Mouse (Mus musculus) olfactory bulb, adult 2 months (tissue): ENCODE measurements around the gene Gm9918. TPM values are rescaled to one million over a fixed set of nuclear protein-coding genes. Genes with fewer than 3 reads are reported as not detected.
A peak's percentile ranks its signal among the peaks of the same experiment; 100 is the strongest.

Source experiments
- H3K27ac ChIP-seq: fragments of 200-500 bp; 2 replicates; pipeline ENCODE4 v1.5.1; 2012; ENCODE audit warnings: low read depth, low read length; ENCODE audit not compliant: insufficient read depth
- H3K4me1 ChIP-seq: fragments of 200-500 bp; 2 replicates; pipeline ENCODE4 v1.6.1; 2012; ENCODE audit warnings: low read length; ENCODE audit not compliant: control insufficient read depth, insufficient read depth
- H3K4me3 ChIP-seq: fragments of 200-500 bp; 2 replicates; pipeline ENCODE4 v1.5.1; 2012; ENCODE audit warnings: mild to moderate bottlenecking, low read depth, low read length, moderate library complexity; ENCODE audit not compliant: insufficient read depth
- CTCF ChIP-seq: fragments of 200-500 bp; IDR thresholded peaks from 2 replicates; pipeline ENCODE4 v1.5.1; 2012; ENCODE audit warnings: low read depth, mild to moderate bottlenecking, low read length, moderate library complexity; ENCODE audit not compliant: insufficient read depth
- POLR2A ChIP-seq: fragments of 200-500 bp; IDR thresholded peaks from 2 replicates; pipeline ENCODE4 v1.6.1; 2012; ENCODE audit warnings: mild to moderate bottlenecking, low read depth, low read length, moderate library complexity; ENCODE audit not compliant: insufficient read depth
- WGBS: fragments of 180-500 bp; shearing (Covaris S2); methylation state at CpG from one replicate; pipeline ENCODE4 v1.1.7; 2018; 5-methylcytosine and 5-hydroxymethylcytosine counted together
- polyA plus RNA-seq: library from polyadenylated mRNA; stranded (reverse); fragments of >200 nt; gene quantifications from 2 replicates; pipeline ENCODE4 v1.2.4, GENCODE M21; 2012; ENCODE audit warnings: low replicate concordance; ENCODE audit not compliant: missing spikeins, insufficient read depth, insufficient read length

The Gm9918 gene
- polyA plus RNA-seq, 1 experiment: not detected

DNA sequence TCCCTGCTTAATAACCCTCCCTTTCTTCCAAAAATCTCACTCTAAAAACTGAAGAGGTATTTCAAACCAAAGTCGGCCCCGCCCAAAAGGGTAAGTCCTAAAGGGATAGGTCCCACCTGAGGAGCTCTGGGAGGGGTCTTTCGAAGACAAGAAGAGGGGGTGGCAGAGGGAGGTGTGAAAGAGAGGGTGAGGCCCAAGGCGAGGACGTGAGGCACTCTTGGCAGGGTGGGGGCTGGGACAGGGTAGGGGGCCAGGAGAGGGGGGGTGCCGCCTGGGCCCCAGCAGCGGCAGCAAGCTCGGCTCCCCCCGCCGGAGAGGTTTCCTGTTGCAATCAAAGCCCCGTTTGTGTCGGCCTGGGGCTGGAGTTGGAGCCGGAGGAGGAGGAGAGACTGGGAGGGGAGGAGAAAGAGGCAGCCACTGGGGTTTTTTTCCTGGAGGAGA lies 21.1 kb upstream of the Gm9918 start:
- H3K4me3 ChIP-seq: no peak overlapping the region
- TF ChIP-seq POLR2A: no peak
- no peak for TF ChIP-seq CTCF
- H3K4me1 ChIP-seq: peaks cover 27% of the 10 kb centered on the region
- 0 out of 2 replicates have a peak overlapping the region, but pooled peaks have one; percentile 16 for H3K27ac ChIP-seq
- WGBS: 14% methylated on average over 13 of the region's 13 CpGs

DNA sequence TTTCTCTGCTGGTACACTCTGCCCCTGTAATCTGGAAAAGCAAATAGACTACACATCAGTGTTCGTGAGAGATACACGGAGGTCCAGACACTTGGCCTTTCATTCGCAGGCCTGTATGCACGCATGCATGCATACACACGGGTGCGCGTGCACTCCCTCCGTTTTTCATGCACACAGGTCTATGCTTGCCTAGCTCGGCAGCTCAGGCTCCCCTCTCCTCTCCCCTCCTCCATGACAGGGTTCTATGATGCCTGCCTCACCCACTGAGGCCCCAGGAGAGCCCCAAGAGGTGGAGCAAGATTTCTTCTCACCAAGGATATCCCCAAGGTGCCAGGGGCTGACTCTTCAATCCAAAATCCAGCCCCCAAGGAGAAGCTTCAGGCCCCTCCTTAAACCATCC lies 20.4 kb upstream of the Gm9918 start:
- 75% methylated on average over 9 of the region's 9 CpGs for WGBS
- TF ChIP-seq POLR2A: no peak
- TF ChIP-seq CTCF: no peak
- Histone ChIP-seq H3K4me1 (peaks cover 23% of the 10 kb centered on the region), H3K27ac (peak overlapping the region; percentile 16; the same call in 1 of the 2 replicates), H3K4me3 (no peak overlapping the region)

GRCm38 (mm10) chr15:102250521-102250920 lies 19.8 kb upstream of the Gm9918 start:
- 85% methylated on average over 5 of the region's 5 CpGs for WGBS
- Histone ChIP-seq H3K4me3 (no peak overlapping the region), H3K27ac (no peak overlapping the region), H3K4me1 (peaks cover 24% of the 10 kb centered on the region)
- TF ChIP-seq CTCF (no peak), POLR2A (no peak)

GRCm38 (mm10) chr15:102255547-102256255 lies 14.7 kb upstream of the Gm9918 start:
- TF ChIP-seq CTCF: no peak
- TF ChIP-seq POLR2A: no peak
- Histone ChIP-seq H3K4me3 (no peak overlapping the region), H3K27ac (no peak overlapping the region), H3K4me1 (peaks cover 21% of the 10 kb centered on the region)
- WGBS: 58% methylated on average over 13 of the region's 14 CpGs

- Histone ChIP-seq H3K27ac (no peak overlapping the region), H3K4me3 (peak overlapping the region; percentile 70), H3K4me1 (peaks cover 21% of the 10 kb centered on the region)
- TF ChIP-seq CTCF (no peak), POLR2A (no peak)
- 16% methylated on average over 22 of the region's 22 CpGs for WGBS
Observed at GRCm38 (mm10) chr15:102256431-102257201, 13.7 kb upstream of the Gm9918 start.

DNA sequence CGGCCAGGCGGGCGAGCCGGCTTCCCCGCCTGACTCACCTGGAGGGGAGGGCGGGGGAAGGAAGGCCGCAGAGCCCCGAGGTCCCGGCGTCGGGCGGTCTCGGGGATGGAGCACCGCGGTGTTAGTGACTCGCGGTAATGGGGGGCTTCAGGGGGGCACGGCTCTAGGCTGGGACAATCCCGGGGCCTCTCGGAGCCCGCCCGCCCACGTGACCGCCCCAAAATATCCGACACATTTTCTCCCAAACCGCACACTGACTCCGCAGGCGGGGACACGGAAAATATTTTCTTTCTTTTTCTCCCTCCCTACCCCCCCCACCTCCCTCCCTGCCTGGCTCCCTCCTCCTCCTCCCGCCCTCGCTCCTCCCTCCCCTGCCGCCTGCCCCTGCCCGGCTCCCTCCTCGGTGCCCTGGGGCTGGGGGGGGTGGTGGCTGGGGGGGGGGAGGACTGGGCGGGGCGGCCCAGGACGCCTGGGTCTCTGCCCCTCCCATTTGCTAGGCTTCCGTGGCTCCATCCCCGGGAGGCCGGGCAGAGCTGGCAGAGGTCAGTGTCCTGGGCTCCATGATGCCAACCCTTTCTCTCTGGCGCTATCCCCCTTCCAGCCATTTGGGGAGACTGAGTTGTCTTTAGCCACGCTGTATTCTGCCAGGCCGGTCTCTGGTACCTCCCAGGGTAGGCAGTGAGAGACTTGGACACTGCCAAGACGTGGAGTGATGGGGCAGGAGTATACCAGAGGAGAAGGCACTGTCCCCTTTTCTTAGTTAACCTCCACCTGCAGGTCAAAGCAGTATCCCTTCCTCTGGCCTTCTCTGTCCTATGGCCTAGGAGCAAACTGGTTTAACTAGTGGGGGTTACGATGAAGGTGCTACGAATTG lies 12.9 kb upstream of the Gm9918 start, which contains the start of gene Rarg:
Rarg (minus strand) TSS at position 316 of the 874 bp plus-strand sequence.
- Histone ChIP-seq H3K4me3 (peak within 1 kb of the TSS; percentile 70), H3K4me1 (peaks cover 21% of the 10 kb centered on the region), H3K27ac (peak within 1 kb of the TSS; percentile 33)
- 2% methylated on average over 45 of the region's 46 CpGs for WGBS
- no peak for TF ChIP-seq CTCF
- TF ChIP-seq POLR2A: no peak

GRCm38 (mm10) chr15:102258076-102258470 lies 12.3 kb upstream of the Gm9918 start:
- no peak overlapping the region; the same call in 1 of the 2 replicates for H3K4me3 ChIP-seq
- peaks cover 21% of the 10 kb centered on the region for H3K4me1 ChIP-seq
- H3K27ac ChIP-seq: peak overlapping the region; percentile 33
- 12% methylated on average over 12 of the region's 12 CpGs for WGBS
- no peak for TF ChIP-seq POLR2A
- no peak for TF ChIP-seq CTCF

GRCm38 (mm10) chr15:102258581-102259253 lies 11.6 kb upstream of the Gm9918 start:
- no peak overlapping the region for H3K4me3 ChIP-seq
- no peak for TF ChIP-seq CTCF
- no peak for TF ChIP-seq POLR2A
- WGBS: 45% methylated on average over 11 of the region's 11 CpGs
- H3K27ac ChIP-seq: no peak overlapping the region
- peaks cover 21% of the 10 kb centered on the region for H3K4me1 ChIP-seq
